Mouse (Mus musculus) midbrain, embryonic 16.5 days (tissue): ENCODE results near the gene Ccser2. TPM values are rescaled to one million over a fixed set of nuclear protein-coding genes. Genes with fewer than 3 reads are reported as not detected.

ENCODE experiments used
- polyA plus RNA-seq: library from polyadenylated mRNA; unstranded; fragments of >200 nt; fragmentation: Nextera tagmentation; extraction: Ambion mirVana; gene quantifications from 2 replicates; pipeline ENCODE4 v1.2.1, GENCODE M21; 2015

The Ccser2 gene
- polyA plus RNA-seq, 1 experiment from 2014 or later, result 92.9 TPM

Other genes starting within 250 kb of the Ccser2 start
- not detected in 2 replicates for gene Rgr, start 80.2 kb upstream of the Ccser2 start, polyA plus RNA-seq
- not detected in 2 replicates for gene Lrit1, start 86.1 kb upstream of the Ccser2 start, polyA plus RNA-seq
- gene Lrit2, start 99.2 kb upstream of the Ccser2 start, polyA plus RNA-seq, result not detected in 2 replicates
- gene Cdhr1, start 129.6 kb upstream of the Ccser2 start, polyA plus RNA-seq, result 3.1 and 5.0 TPM in 2 replicates
- gene 2610528A11Rik, start 145.2 kb upstream of the Ccser2 start, polyA plus RNA-seq, result not detected in 2 replicates
- 189 and 197 TPM in 2 replicates for gene Ghitm, start 166.5 kb upstream of the Ccser2 start, polyA plus RNA-seq